In the genomic region with DNA sequence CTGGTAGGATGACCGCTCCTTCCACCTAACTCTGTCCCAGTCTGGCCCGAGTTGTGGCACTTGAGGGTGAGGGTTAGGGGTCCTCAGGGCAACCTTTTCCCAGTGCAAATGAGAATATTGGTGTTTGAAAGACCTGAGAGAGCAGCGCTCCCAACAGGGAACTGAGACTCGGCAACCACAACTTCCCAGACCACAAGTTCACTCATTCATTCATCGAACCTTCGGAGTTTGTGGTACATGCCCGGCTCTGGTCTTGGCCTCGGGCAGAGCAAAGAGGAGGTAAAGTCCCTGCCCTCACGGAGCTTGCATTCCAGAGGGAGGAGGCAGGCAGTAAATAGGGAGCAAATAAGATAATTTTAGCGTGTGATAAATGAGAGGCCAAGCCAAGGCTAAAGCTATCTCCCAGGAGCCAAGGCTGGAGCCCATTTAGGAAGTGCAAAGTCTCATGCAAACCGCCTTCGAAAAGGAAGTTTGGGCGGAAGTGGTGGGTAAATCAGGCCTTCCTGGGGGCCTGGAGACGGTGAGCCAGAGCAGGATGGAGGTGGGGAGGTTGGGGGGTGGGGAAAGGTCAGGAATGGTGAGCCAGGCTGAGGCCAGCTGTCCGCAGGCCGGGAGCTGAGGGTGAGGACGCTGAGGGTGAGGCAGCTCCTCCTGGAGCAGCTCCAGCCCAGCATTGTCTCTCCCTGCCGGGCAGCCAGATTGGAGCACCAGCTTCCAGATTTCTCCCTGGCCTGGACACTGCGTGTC, we compare ENCODE assay signal across 12 mouse cellular contexts. TPM values are rescaled to one million over a fixed set of nuclear protein-coding genes. Genes with fewer than 3 reads are reported as not detected.
A peak's percentile ranks its signal among the peaks of the same experiment; 100 is the strongest.
DNase-seq lines count a peak whose midpoint lies in the region; ATAC-seq and TF ChIP-seq lines count a peak whose summit lies in the region.
"Had no signal": no experiment of that assay in that cellular context is flagged by ENCODE, and none has a peak within 500 bp of the region (broad histone marks: within the 10 kb centered on the region; RNA-seq: fewer than 3 reads in every experiment).

No protein-coding gene starts in this region.

- no peak overlapping the region for H3K9ac ChIP-seq in heart, postnatal 0 days (replicated peaks; ENCODE audit: low read depth, low read length)
- H3K9ac ChIP-seq: embryonic facial prominence, embryonic 12.5 days; lung, embryonic 15.5 days had no signal

- TF ChIP-seq EP300 in heart, postnatal 0 days (IDR thresholded peaks at IDR 0.05; ENCODE audit: low read depth): no peak

- no peaks in the 10 kb centered on the region for H3K27me3 ChIP-seq in heart, postnatal 0 days (ENCODE audit: control insufficient read depth, insufficient read depth, low read length)
- H3K27me3 ChIP-seq in splenic B cell, adult 2 months (ENCODE audit: control insufficient read depth, insufficient read depth, low read length, poor library complexity, severe bottlenecking): no peaks in the 10 kb centered on the region
- H3K27me3 ChIP-seq: embryonic facial prominence, embryonic 12.5 days; lung, embryonic 15.5 days had no signal

- no peak overlapping the region for H3K27ac ChIP-seq in heart, postnatal 0 days (ENCODE audit: low read depth)
- H3K27ac ChIP-seq: embryonic facial prominence, embryonic 12.5 days; lung, embryonic 15.5 days had no signal

- no peak overlapping the region for H3K4me3 ChIP-seq in heart, postnatal 0 days (ENCODE audit: low read depth, low read length)
- H3K4me3 ChIP-seq: embryonic facial prominence, embryonic 12.5 days; lung, embryonic 15.5 days had no signal

- DNase-seq in adrenal gland, adult (ENCODE audit: inconsistent age in 2 of 2, low spot score in 1 of 2): peak; percentile 42 to 78
- DNase-seq in adrenal gland, postnatal 4 days (ENCODE audit: low spot score in 2 of 2): no peak
- DNase-seq in ovary, postnatal 36 days (ENCODE audit: low spot score): peak; percentile 31
- no peak for DNase-seq in ovary, postnatal 10 days (ENCODE audit: low spot score)
- DNase-seq in heart, postnatal 0 days (ENCODE audit: low spot score): no peak
- DNase-seq in splenic B cell, adult 2 months (ENCODE audit: low read depth, low spot score): peak; percentile 25
- DNase-seq in layer of hippocampus, postnatal 10 days (ENCODE audit: low spot score in 2 of 2): no peak
- DNase-seq: retina, postnatal 1 day had no signal

- no peak for TF ChIP-seq CTCF in heart, postnatal 0 days (IDR thresholded peaks at IDR 0.05; ENCODE audit: low read depth)

- no peaks in the 10 kb centered on the region for H3K9me3 ChIP-seq in heart, postnatal 0 days (replicated peaks; ENCODE audit: control insufficient read depth, low read length)
- H3K9me3 ChIP-seq: embryonic facial prominence, embryonic 12.5 days; lung, embryonic 15.5 days had no signal

- WGBS in heart, postnatal 0 days: 41% methylated on average over 19 of the region's 19 CpGs

- no peak overlapping the region for H3K4me2 ChIP-seq in heart, postnatal 0 days (ENCODE audit: low read depth, low read length)
- H3K4me2 ChIP-seq: embryonic facial prominence, embryonic 12.5 days; lung, embryonic 15.5 days had no signal

- ATAC-seq in heart, postnatal 0 days (ENCODE audit: insufficient read depth, low read depth): peak; percentile 51; the same call in 1 of the 2 replicates
- ATAC-seq in monocyte, adult 5-6 weeks (replicated peaks; ENCODE audit: insufficient number of reproducible peaks, low FRiP score, low TSS enrichment, poor library complexity, severe bottlenecking): no peak; the same call in 1 of the 2 replicates

- no peaks in the 10 kb centered on the region for H3K36me3 ChIP-seq in heart, postnatal 0 days (replicated peaks; ENCODE audit: control insufficient read depth, insufficient read depth, low read length)
- H3K36me3 ChIP-seq in splenic B cell, adult 2 months (ENCODE audit: control insufficient read depth, insufficient read depth, low read length, poor library complexity, severe bottlenecking): no peaks in the 10 kb centered on the region
- H3K36me3 ChIP-seq: embryonic facial prominence, embryonic 12.5 days; lung, embryonic 15.5 days had no signal

- peaks cover 10% of the 10 kb centered on the region for H3K4me1 ChIP-seq in heart, postnatal 0 days (ENCODE audit: control insufficient read depth, insufficient read depth)
- H3K4me1 ChIP-seq: embryonic facial prominence, embryonic 12.5 days had no signal

RNA-seq across cellular contexts. Expression of a gene that starts 2.5 kb away (rescaled TPM):
- 1 to 10 TPM; 1.0 to 3.0 TPM for total RNA-seq in adrenal gland, postnatal 4 days (2021)
- total RNA-seq in heart, postnatal 0 days (2014; rRNA removed; ENCODE audit: low replicate concordance): 0.70 and 0.76 TPM in 2 replicates
- polyA plus RNA-seq in heart, postnatal 0 days (2015; fragmentation: Nextera tagmentation; extraction: Ambion mirVana): 0.23 and 0.51 TPM in 2 replicates
- total RNA-seq in layer of hippocampus, postnatal 10 days (2021): under 1 TPM in 1 of 2 experiments, not detected in 1; 0.38 TPM
- total RNA-seq in monocyte, adult 5-6 weeks (2017): 0.11 to 0.38 TPM (median 0.29 TPM) in 3 replicates

RNA-seq across cellular contexts. Expression of a gene that starts 9.7 kb away (rescaled TPM):
- not detected for total RNA-seq in adrenal gland, postnatal 4 days (2021)
- 0.50 TPM in 1 of 2 replicates, not detected in the other for total RNA-seq in heart, postnatal 0 days (2014; rRNA removed; ENCODE audit: low replicate concordance)
- 0.49 and 0.55 TPM in 2 replicates for polyA plus RNA-seq in heart, postnatal 0 days (2015; fragmentation: Nextera tagmentation; extraction: Ambion mirVana)
- under 1 TPM in 1 of 2 experiments, not detected in 1; 0.91 TPM for total RNA-seq in layer of hippocampus, postnatal 10 days (2021)
- total RNA-seq in monocyte, adult 5-6 weeks (2017): not detected in 3 replicates
- polyA plus RNA-seq: embryonic facial prominence, embryonic 12.5 days had no signal

RNA-seq across cellular contexts. Expression of a gene that starts 32.3 kb away (rescaled TPM):
- 10 to 100 TPM; 21.8 to 24.3 TPM for total RNA-seq in adrenal gland, postnatal 4 days (2021)
- total RNA-seq in heart, postnatal 0 days (2014; rRNA removed; ENCODE audit: low replicate concordance): 66.6 and 76.3 TPM in 2 replicates
- 72.9 and 74.9 TPM in 2 replicates for polyA plus RNA-seq in heart, postnatal 0 days (2015; fragmentation: Nextera tagmentation; extraction: Ambion mirVana)
- 1 to 10 TPM; 4.6 to 4.7 TPM for total RNA-seq in layer of hippocampus, postnatal 10 days (2021)
- 32.3 to 70.2 TPM (median 56.4 TPM) in 3 replicates for total RNA-seq in monocyte, adult 5-6 weeks (2017)

RNA-seq across cellular contexts. Expression of a gene that starts 41.0 kb away (rescaled TPM):
- 1 to 10 TPM; 2.8 to 5.2 TPM for total RNA-seq in adrenal gland, postnatal 4 days (2021)
- 0.19 and 2.2 TPM in 2 replicates for total RNA-seq in heart, postnatal 0 days (2014; rRNA removed; ENCODE audit: low replicate concordance)
- polyA plus RNA-seq in heart, postnatal 0 days (2015; fragmentation: Nextera tagmentation; extraction: Ambion mirVana): 1.2 and 1.3 TPM in 2 replicates
- total RNA-seq in layer of hippocampus, postnatal 10 days (2021): under 1 TPM; 0.38 to 0.59 TPM
- total RNA-seq in monocyte, adult 5-6 weeks (2017): 105 to 131 TPM (median 123 TPM) in 3 replicates

RNA-seq across cellular contexts. Expression of a gene that starts 53.9 kb away (rescaled TPM):
- under 1 TPM in 1 of 2 experiments, not detected in 1; 0.37 TPM for total RNA-seq in adrenal gland, postnatal 4 days (2021)
- total RNA-seq in heart, postnatal 0 days (2014; rRNA removed; ENCODE audit: low replicate concordance): not detected in 2 replicates
- polyA plus RNA-seq in heart, postnatal 0 days (2015; fragmentation: Nextera tagmentation; extraction: Ambion mirVana): not detected in 2 replicates
- not detected for total RNA-seq in layer of hippocampus, postnatal 10 days (2021)
- total RNA-seq in monocyte, adult 5-6 weeks (2017): 1.5 TPM in 1 of 3 replicates, not detected in the others
- total RNA-seq: gastrocnemius, adult 8-10 months had no signal
- polyA plus RNA-seq: embryonic facial prominence, embryonic 12.5 days; lung, embryonic 15.5 days had no signal

Comparison
In these comparisons a context has a peak if more than half of its experiments do, and no peak if none do; other contexts are left out.
1. DNase-seq: peak in adrenal gland, adult (2 of 2), ovary, postnatal 36 days (single experiment) and splenic B cell, adult 2 months (single experiment); none in adrenal gland, postnatal 4 days (0 of 2), ovary, postnatal 10 days (single experiment), heart, postnatal 0 days (single experiment) and layer of hippocampus, postnatal 10 days (0 of 2).